Mouse (Mus musculus) midbrain, postnatal 0 days (tissue): Measurements from ENCODE around the gene Nol11. TPM values are rescaled to one million over a fixed set of nuclear protein-coding genes. Genes with fewer than 3 reads are reported as not detected.

ENCODE experiments used
- ATAC-seq: fragments of 200-750 bp; cut with Nextera tagmentation; 2 replicates; pipeline ENCODE4 v1.8.0; 2017; ENCODE audit warnings: moderate number of reproducible peaks, mild to moderate bottlenecking, moderate TSS enrichment, moderate library complexity; ENCODE audit not compliant: low FRiP score
- DNase-seq: peaks from one replicate; pipeline ENCODE4 v3.0.0-alpha.2; 2015; ENCODE audit warnings: low spot score
- H3K27ac ChIP-seq: fragments of 300-500 bp; sonication (generic); 2 replicates; pipeline ENCODE4 v1.5.1; 2014; ENCODE audit warnings: low read depth, mild to moderate bottlenecking, low read length, mixed read lengths
- H3K27me3 ChIP-seq: fragments of 300-500 bp; sonication (generic); 2 replicates; pipeline ENCODE4 v1.6.1; 2014; ENCODE audit warnings: low read length, control low read depth, mixed read lengths; ENCODE audit not compliant: insufficient read depth
- H3K36me3 ChIP-seq: fragments of 300-500 bp; sonication (generic); 2 replicates; pipeline ENCODE4 v1.6.1; 2014; ENCODE audit warnings: low read length, control low read depth, mixed read lengths; ENCODE audit not compliant: insufficient read depth
- H3K4me1 ChIP-seq: fragments of 300-500 bp; sonication (generic); 2 replicates; pipeline ENCODE4 v1.6.1; 2014; ENCODE audit warnings: mild to moderate bottlenecking, control low read depth, antibody characterized with exemption, low read length, mixed read lengths; ENCODE audit not compliant: insufficient read depth
- H3K4me2 ChIP-seq: fragments of 300-500 bp; sonication (generic); 2 replicates; pipeline ENCODE4 v1.6.1; 2014; ENCODE audit warnings: low read depth, mild to moderate bottlenecking, low read length, mixed read lengths; ENCODE audit not compliant: poor library complexity, severe bottlenecking
- H3K4me3 ChIP-seq: fragments of 300-500 bp; sonication (generic); 2 replicates; pipeline ENCODE4 v1.5.1; 2014; ENCODE audit warnings: low read depth, mild to moderate bottlenecking, low read length, moderate library complexity
- H3K9ac ChIP-seq: fragments of 300-500 bp; sonication (generic); replicated peaks from 2 replicates; pipeline ENCODE4 v1.6.1; 2014; ENCODE audit warnings: mild to moderate bottlenecking, low read length, moderate library complexity, mixed read lengths; ENCODE audit not compliant: poor library complexity, severe bottlenecking
- H3K9me3 ChIP-seq: fragments of 300-500 bp; sonication (generic); 2 replicates; pipeline ENCODE4 v1.6.1; 2016; ENCODE audit warnings: low read length, control low read depth
- CTCF ChIP-seq: IDR thresholded peaks from 2 replicates; pipeline ENCODE4 v1.5.1; 2016; ENCODE audit warnings: antibody characterized with exemption, mild to moderate bottlenecking
- WGBS: fragments of 180-500 bp; shearing (Covaris S2); extraction: QIAGEN DNeasy Blood & Tissue Kit; methylation state at CpG from one replicate; pipeline ENCODE4 v1.1.7; 2014; 5-methylcytosine and 5-hydroxymethylcytosine counted together
- polyA plus RNA-seq: library from polyadenylated mRNA; unstranded; fragments of >200 nt; fragmentation: Nextera tagmentation; extraction: Ambion mirVana; gene quantifications from 2 replicates; pipeline ENCODE4 v1.2.1, GENCODE M21; 2015
- total RNA-seq: library from RNA; depleted of rRNA; stranded (reverse); fragments of >200 nt; gene quantifications from 2 replicates; pipeline ENCODE4 v1.2.3, GENCODE M21; 2014

Nol11 gene
- total and polyA plus RNA-seq, 2 experiments from 2014 or later = 35.6 to 36.9 TPM

DNA sequence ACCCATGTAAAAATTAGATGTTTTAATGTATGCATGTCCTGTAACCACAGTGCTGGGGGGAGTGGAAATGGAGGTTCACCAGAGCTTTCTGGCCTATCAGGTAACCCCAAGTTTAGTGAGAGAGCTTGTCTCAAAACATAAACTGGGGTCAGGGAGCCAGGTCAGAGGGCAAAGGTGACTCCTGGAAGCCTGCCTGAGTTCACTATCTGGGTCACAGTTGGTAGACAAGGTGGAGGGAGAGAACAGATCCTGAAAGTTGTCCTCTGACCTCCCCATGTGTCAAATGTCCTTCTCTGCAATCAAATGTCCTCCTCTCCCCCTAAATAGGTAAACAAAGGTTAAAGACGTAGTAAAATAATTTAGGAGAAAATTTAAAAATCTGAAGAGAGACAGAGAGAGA is 37.2 kb upstream of the Nol11 start:
- Histone ChIP-seq H3K9ac (no peak overlapping the region), H3K4me1 (peaks cover 5% of the 10 kb centered on the region; the same call in 1 of the 2 replicates), H3K4me3 (no peak overlapping the region), H3K9me3 (no peaks in the 10 kb centered on the region), H3K36me3 (peaks cover 5% of the 10 kb centered on the region; the same call in 1 of the 2 replicates), H3K27me3 (no peaks in the 10 kb centered on the region), H3K27ac (no peak overlapping the region), H3K4me2 (no peak overlapping the region)
- 96% methylated on average over 1 of the region's 1 CpGs for WGBS
- no peak for TF ChIP-seq CTCF
- DNase-seq (no peak), ATAC-seq (no peak)

DNA sequence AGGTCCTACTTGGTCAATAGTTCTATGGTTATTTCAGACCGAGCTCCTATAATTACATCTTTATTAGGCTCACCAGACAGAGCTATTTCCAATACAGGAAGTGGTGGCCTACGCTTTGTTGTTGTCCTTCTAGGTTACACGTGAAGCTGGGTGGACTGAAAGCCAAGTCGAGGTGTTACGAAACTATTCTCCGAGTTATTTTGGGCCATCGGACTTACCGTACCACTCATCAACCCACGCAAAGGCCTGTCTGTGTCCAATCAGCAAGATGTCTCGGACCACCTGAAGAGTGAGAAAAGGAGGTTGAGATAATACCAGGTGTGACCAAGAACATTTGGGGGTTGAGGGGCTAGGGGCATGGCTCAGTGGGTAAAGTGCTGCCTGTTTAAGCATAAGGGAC is 36.8 kb upstream of the Nol11 start:
- DNase-seq = no peak
- Histone ChIP-seq H3K9ac (no peak overlapping the region), H3K36me3 (peaks cover 5% of the 10 kb centered on the region; the same call in 1 of the 2 replicates), H3K4me1 (peaks cover 5% of the 10 kb centered on the region; the same call in 1 of the 2 replicates), H3K27me3 (no peaks in the 10 kb centered on the region), H3K4me2 (no peak overlapping the region), H3K4me3 (no peak overlapping the region), H3K27ac (no peak overlapping the region), H3K9me3 (no peaks in the 10 kb centered on the region)
- 96% methylated on average over 10 of the region's 10 CpGs for WGBS
- no peak for TF ChIP-seq CTCF
- ATAC-seq = no peak

DNA sequence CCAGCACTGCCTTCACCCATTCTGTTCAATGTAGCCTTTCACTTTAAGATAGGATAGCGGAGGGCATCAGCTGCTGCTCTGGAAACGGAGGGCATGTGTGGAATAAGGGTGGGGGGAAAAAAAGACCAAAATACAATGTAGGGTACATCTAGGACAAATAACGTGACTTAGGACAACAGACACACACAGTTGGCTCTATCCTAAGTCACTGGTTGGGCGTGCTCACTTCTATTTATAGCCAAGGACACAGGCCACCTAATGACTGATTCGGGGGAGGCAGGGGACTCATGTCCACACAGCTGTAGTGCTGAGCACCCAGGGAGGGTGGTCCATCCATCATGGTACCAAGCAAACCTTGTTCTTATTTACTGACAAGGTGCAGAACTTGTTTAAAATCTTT is 36.1 kb upstream of the Nol11 start:
- no peak overlapping the region for H3K4me2 ChIP-seq
- DNase-seq (no peak), ATAC-seq (no peak)
- peaks cover 5% of the 10 kb centered on the region; the same call in 1 of the 2 replicates for H3K4me1 ChIP-seq
- H3K4me3 ChIP-seq = no peak overlapping the region
- H3K36me3 ChIP-seq = peaks cover 5% of the 10 kb centered on the region; the same call in 1 of the 2 replicates
- no peak overlapping the region for H3K9ac ChIP-seq
- no peaks in the 10 kb centered on the region for H3K9me3 ChIP-seq
- H3K27me3 ChIP-seq = no peaks in the 10 kb centered on the region
- 87% methylated on average over 5 of the region's 5 CpGs for WGBS
- no peak for TF ChIP-seq CTCF
- no peak overlapping the region for H3K27ac ChIP-seq

DNA sequence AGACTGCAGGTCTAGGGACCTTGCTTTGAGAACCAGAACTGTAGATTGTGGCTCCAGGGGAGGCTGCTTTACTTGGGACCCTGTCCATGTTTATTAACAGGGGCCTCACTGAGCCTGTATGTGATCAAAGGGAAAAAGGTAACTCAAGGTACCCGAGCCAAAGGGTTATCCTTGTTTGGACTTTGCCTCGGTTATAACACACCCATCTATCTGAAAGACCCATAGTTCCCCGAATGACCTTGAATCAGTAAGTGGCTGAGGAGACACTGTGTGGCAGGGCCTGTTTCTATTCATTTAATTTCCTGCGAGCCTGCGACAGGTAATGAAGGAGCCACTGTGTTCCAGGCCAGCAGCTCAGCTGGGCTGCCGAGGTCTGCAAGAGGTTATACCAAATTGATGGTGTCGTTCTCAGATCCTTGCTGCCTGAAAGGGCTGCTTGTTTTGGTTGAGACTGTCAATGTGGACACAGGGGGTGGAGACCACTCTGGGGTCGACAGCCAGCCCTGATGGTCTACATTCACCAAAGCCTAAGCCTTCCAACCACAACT is 34.6 kb upstream of the Nol11 start:
- H3K4me2 ChIP-seq = no peak overlapping the region
- H3K36me3 ChIP-seq = peaks cover 5% of the 10 kb centered on the region; the same call in 1 of the 2 replicates
- no peaks in the 10 kb centered on the region for H3K9me3 ChIP-seq
- H3K9ac ChIP-seq = no peak overlapping the region
- H3K27me3 ChIP-seq = no peaks in the 10 kb centered on the region
- no peak overlapping the region for H3K4me3 ChIP-seq
- ATAC-seq (no peak), DNase-seq (no peak)
- no peak for TF ChIP-seq CTCF
- WGBS = 76% methylated on average over 8 of the region's 8 CpGs
- peaks cover 5% of the 10 kb centered on the region; the same call in 1 of the 2 replicates for H3K4me1 ChIP-seq
- peak overlapping the region; percentile 44 for H3K27ac ChIP-seq

DNA sequence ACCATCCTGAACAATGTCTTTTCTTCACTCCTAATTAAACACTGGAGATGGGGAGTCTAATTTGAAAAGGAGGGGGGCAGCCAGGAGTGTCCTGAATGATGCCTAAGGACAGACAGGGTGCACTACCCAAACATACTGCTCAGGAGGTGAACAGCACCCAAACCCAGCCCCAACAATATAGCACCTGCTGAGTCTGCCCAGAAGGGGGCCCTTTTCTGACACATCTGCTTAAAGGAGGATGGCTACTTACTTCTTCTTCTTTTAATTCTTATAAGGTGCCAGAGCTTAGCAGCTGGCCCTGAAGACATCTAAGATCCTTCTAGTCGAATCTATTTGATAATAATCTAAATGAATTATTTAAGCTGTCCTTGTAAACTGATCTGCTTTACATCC is 34.0 kb upstream of the Nol11 start:
- Histone ChIP-seq H3K9me3 (no peaks in the 10 kb centered on the region), H3K4me2 (no peak overlapping the region; the same call in 1 of the 2 replicates), H3K36me3 (0 out of 2 replicates have a peak, but pooled peaks cover 2% of the 10 kb centered on the region), H3K4me1 (peaks cover 5% of the 10 kb centered on the region; the same call in 1 of the 2 replicates), H3K27me3 (no peaks in the 10 kb centered on the region), H3K27ac (peak overlapping the region; percentile 44), H3K4me3 (no peak overlapping the region), H3K9ac (no peak overlapping the region)
- no peak for DNase-seq
- WGBS = 39% methylated on average over 1 of the region's 1 CpGs
- ATAC-seq = peak; percentile 27; the same call in 1 of the 2 replicates
- TF ChIP-seq CTCF = peak; percentile 35

DNA sequence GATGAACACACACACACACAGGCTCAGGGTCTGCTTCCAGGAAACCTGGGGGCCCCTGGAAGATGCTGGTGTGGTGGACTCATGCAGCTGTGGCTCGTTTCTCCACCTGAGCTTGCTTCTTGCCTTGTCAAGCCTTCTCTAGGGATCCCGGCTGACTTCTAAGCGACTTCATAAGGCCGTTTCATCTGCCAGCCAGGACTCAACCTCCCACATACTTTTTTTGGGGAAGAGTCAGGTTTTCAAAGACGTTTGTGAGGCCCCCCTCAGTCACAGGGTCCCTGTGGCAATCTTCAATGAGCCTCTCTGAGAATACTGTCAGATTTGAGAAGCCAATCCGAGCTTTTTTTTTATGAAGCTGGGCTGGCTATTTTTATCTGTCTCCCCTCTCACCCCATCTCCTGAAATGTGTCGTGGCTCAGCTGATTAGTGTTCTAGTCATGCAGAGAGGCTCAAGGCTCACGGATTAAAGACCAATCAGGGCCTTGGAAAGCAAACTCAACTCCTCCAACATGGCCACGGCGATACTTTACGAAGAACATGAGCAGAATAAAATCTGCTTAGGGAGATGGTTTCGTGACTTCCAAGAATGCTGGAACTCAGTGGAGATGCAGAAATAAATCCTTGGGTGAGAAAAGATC is 33.5 kb upstream of the Nol11 start:
- Histone ChIP-seq H3K4me3 (no peak overlapping the region), H3K9ac (no peak overlapping the region), H3K27ac (peak overlapping the region; percentile 77), H3K4me1 (peaks cover 5% of the 10 kb centered on the region; the same call in 1 of the 2 replicates), H3K36me3 (0 out of 2 replicates have a peak, but pooled peaks cover 2% of the 10 kb centered on the region), H3K9me3 (no peaks in the 10 kb centered on the region), H3K4me2 (no peak overlapping the region; the same call in 1 of the 2 replicates), H3K27me3 (no peaks in the 10 kb centered on the region)
- ATAC-seq = peak; percentile 78; the same call in 1 of the 2 replicates
- TF ChIP-seq CTCF = no peak
- DNase-seq = peak; percentile 19
- WGBS = 22% methylated on average over 12 of the region's 12 CpGs
